Mouse (Mus musculus) liver, embryonic 11.5 days (tissue): ENCODE results near the gene Stk38l. TPM values are rescaled to one million over a fixed set of nuclear protein-coding genes. Genes with fewer than 3 reads are reported as not detected.
A peak's percentile ranks its signal among the peaks of the same experiment; 100 is the strongest.

Experiments
- ATAC-seq: fragments of 200-750 bp; cut with Nextera tagmentation; replicated peaks from 2 replicates; pipeline ENCODE4 v1.8.0; 2017; ENCODE audit warnings: moderate number of reproducible peaks, mild to moderate bottlenecking, moderate TSS enrichment, moderate library complexity; ENCODE audit not compliant: low FRiP score
- DNase-seq: peaks from one replicate; pipeline ENCODE4 v3.0.0-alpha.2; 2017; ENCODE audit warnings: low spot score
- H3K27ac ChIP-seq: fragments of 300-500 bp; sonication (generic); 2 replicates; pipeline ENCODE4 v1.5.1; 2014; ENCODE audit warnings: mild to moderate bottlenecking, low read depth, low read length, control low read depth
- H3K27me3 ChIP-seq: fragments of 300-500 bp; sonication (generic); replicated peaks from 2 replicates; pipeline ENCODE4 v1.6.1; 2014; ENCODE audit warnings: low read length, mixed read lengths; ENCODE audit not compliant: control insufficient read depth, insufficient read depth
- H3K36me3 ChIP-seq: fragments of 300-500 bp; sonication (generic); 2 replicates; pipeline ENCODE4 v1.6.1; 2014; ENCODE audit warnings: mild to moderate bottlenecking, low read length, moderate library complexity, mixed read lengths; ENCODE audit not compliant: control insufficient read depth, insufficient read depth
- H3K4me1 ChIP-seq: fragments of 300-500 bp; sonication (generic); replicated peaks from 2 replicates; pipeline ENCODE4 v1.6.1; 2014; ENCODE audit warnings: low read length, mixed read lengths; ENCODE audit not compliant: control insufficient read depth, insufficient read depth
- H3K4me2 ChIP-seq: fragments of 300-500 bp; sonication (generic); 2 replicates; pipeline ENCODE4 v1.6.1; 2014; ENCODE audit warnings: mild to moderate bottlenecking, control low read depth, moderate library complexity
- H3K4me3 ChIP-seq: fragments of 300-500 bp; sonication (generic); 2 replicates; pipeline ENCODE4 v1.5.1; 2014; ENCODE audit warnings: low read depth, low read length, control low read depth
- H3K9ac ChIP-seq: fragments of 300-500 bp; sonication (generic); 2 replicates; pipeline ENCODE4 v1.6.1; 2014; ENCODE audit warnings: low read depth, low read length, control low read depth
- H3K9me3 ChIP-seq: fragments of 300-500 bp; sonication (generic); 2 replicates; pipeline ENCODE4 v1.6.1; 2016; ENCODE audit warnings: low read length, inconsistent platforms, mixed read lengths; ENCODE audit not compliant: control insufficient read depth
- WGBS: fragments of 180-500 bp; shearing (Covaris S2); extraction: QIAGEN DNeasy Blood & Tissue Kit; methylation state at CpG from one replicate; pipeline ENCODE4 v1.1.7; 2014; 5-methylcytosine and 5-hydroxymethylcytosine counted together
- polyA plus RNA-seq: library from polyadenylated mRNA; unstranded; fragments of >200 nt; fragmentation: Nextera tagmentation; extraction: Ambion mirVana; gene quantifications from 2 replicates; pipeline ENCODE4 v1.2.1, GENCODE M21; 2014

Stk38l gene
- polyA plus RNA-seq, 1 experiment from 2014 or later, result 8.5 TPM

DNA sequence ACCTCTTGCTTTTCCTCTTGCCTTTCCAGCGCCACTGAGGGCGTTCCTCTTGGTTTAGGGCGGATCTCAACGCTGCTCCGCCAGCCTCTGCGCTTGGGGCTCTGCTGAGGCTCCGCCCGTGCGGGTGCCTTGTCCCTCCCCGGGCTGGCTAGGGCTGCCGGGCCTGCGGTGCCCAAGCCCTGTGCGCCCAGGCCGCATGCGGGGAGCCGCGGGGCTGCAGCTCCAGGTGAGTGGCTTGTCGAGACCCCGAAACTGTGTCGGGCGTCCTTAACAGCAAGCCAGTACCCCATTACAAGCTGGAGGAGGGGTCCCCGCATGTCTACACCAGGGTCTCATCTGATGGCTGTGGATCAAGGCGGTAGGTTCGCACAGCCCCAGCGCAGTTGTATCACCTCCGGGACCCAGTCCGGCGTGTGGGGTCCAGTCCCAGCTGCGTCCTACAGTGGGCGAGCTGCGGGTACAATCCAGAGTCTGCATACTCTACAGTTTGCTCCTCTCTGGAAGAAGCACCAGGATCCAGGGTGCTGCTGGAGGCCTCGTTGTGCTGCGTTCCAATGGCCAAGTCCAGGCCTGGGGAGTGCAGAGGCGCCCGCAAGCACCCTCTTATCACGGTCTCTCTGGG lies 71.2 kb downstream of the Stk38l start, which contains the start of gene Arntl2:
Arntl2 (plus strand) TSS at position 132 of the 622 bp plus-strand sequence.
- WGBS, result 1% methylated on average over 36 of the region's 36 CpGs
- peak; percentile 77 for DNase-seq
- ATAC-seq, result peak; percentile 92
- peak within 1 kb of the TSS; percentile 89 for H3K4me2 ChIP-seq
- no peak within 1 kb of the TSS for H3K27ac ChIP-seq
- no peaks in the 10 kb centered on the region for H3K9me3 ChIP-seq
- H3K4me1 ChIP-seq, result peaks cover 7% of the 10 kb centered on the region; the same call in 1 of the 2 replicates
- H3K4me3 ChIP-seq, result peak within 1 kb of the TSS; percentile 55
- no peaks in the 10 kb centered on the region for H3K36me3 ChIP-seq
- peak within 1 kb of the TSS; percentile 55 for H3K9ac ChIP-seq
- H3K27me3 ChIP-seq, result peaks cover 18% of the 10 kb centered on the region; the same call in 1 of the 2 replicates

DNA sequence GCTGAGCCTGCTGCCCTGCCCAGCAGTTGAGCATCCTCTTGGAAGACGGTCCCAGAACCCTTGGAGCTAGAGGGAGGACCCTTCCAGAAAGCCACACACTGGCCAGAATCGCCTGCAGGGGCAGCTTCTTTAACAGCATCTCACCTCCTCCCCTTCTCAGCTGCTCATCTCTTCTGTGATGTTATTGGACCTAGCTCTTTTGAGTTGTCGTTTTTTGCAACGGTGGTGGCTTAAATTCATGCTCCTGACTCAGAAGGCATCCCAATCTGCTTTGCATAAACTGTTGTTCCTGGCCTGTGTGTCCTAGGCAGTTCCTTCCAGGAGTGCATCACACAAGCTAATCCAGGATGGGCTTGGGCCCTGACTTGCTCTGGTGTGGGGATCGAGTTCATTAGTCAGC lies 72.7 kb downstream of the Stk38l start:
- no peak for ATAC-seq
- Histone ChIP-seq H3K9ac (no peak overlapping the region), H3K4me2 (no peak overlapping the region), H3K4me1 (peaks cover 7% of the 10 kb centered on the region; the same call in 1 of the 2 replicates), H3K4me3 (no peak overlapping the region), H3K36me3 (no peaks in the 10 kb centered on the region), H3K27ac (no peak overlapping the region), H3K9me3 (no peaks in the 10 kb centered on the region), H3K27me3 (peaks cover 18% of the 10 kb centered on the region; the same call in 1 of the 2 replicates)
- DNase-seq, result no peak
- WGBS, result 58% methylated on average over 5 of the region's 5 CpGs

DNA sequence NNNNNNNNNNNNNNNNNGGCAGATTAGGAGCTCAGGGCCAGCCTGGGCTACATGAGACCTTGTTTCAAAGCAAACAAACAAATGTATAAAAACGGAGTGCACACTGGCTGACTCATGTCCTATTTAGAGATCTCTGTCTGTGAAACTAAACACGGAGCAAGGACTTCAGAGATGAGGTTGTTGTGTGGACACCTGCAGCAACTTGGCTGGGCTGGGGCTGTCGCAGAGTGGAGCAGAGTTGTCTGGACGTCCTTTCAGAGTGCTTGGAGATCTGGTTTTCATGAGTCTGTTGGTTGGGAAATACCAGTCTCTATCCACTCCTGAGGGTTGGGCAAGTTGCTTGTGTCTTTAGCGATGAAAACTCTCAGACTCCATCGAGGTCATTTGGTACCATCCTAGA lies 85.2 kb downstream of the Stk38l start:
- Histone ChIP-seq H3K4me2 (no peak overlapping the region), H3K4me1 (no peaks in the 10 kb centered on the region; the same call in 1 of the 2 replicates), H3K27ac (no peak overlapping the region), H3K27me3 (no peaks in the 10 kb centered on the region), H3K36me3 (no peaks in the 10 kb centered on the region), H3K4me3 (no peak overlapping the region), H3K9ac (no peak overlapping the region), H3K9me3 (no peaks in the 10 kb centered on the region)
- no peak for ATAC-seq
- 82% methylated on average over 6 of the region's 6 CpGs for WGBS
- DNase-seq, result no peak

DNA sequence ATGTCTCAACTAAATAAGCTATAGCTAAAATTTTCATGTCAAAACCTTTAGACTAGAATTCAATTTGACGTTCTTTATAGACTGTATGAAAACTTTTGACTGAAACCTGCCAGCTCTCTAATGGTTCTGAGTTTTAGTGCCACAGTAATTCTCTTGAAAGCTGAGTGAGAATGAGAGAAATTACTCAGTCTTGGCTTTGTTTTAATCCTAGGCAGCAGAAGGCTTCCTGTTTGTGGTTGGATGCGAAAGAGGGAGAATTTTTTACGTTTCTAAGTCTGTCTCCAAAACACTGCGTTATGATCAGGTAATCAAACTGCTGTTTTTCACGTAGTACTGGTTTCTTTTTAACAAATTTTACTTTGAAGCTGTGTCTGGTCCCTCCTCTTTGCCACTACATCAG lies 88.2 kb downstream of the Stk38l start:
- Histone ChIP-seq H3K27me3 (no peaks in the 10 kb centered on the region), H3K4me1 (no peaks in the 10 kb centered on the region), H3K27ac (no peak overlapping the region), H3K9ac (no peak overlapping the region), H3K9me3 (no peaks in the 10 kb centered on the region), H3K4me2 (no peak overlapping the region), H3K4me3 (no peak overlapping the region), H3K36me3 (no peaks in the 10 kb centered on the region)
- WGBS, result 76% methylated on average over 5 of the region's 5 CpGs
- ATAC-seq, result no peak
- no peak for DNase-seq

DNA sequence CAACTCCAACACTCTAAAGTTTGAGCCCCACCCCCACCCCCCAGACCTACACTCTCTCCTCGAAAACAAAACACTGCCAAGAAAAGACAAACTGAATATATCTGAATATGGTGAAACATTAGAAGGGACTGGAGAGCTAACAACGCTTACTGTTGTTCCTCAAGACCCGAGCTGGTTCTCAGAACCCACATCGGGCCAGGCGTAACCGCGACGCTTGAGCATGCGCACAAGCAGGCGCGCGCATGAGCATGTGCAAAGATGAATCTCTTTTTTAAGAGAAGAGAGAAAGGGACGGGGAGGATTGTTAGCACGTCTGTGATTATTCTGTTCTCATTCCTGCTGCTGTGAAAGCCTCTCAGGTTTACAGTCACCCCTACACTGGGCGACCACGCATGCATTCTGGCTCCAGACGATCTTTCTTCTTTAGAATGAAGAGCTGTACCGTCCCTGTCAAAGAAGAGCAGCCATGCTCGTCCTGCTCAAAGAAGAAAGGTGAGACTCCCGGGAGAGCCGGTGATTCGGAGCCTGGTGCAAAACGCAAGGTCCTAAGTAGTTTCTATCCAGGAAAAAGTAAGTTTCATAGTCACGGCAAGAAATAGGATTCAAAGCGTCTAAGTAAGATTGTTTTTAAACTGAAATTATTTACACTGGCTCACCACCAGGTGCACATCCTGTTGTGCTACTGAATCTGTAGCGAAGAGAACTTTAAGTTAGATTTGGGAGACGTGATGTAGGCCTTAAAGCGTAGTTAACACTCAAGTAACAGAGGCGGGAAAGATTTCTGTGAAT lies 95.6 kb downstream of the Stk38l start:
- ATAC-seq, result no peak
- no peaks in the 10 kb centered on the region for H3K9me3 ChIP-seq
- H3K36me3 ChIP-seq, result no peaks in the 10 kb centered on the region
- H3K4me2 ChIP-seq, result no peak overlapping the region
- no peak overlapping the region for H3K4me3 ChIP-seq
- H3K9ac ChIP-seq, result no peak overlapping the region
- no peak overlapping the region for H3K27ac ChIP-seq
- DNase-seq, result no peak
- no peaks in the 10 kb centered on the region for H3K4me1 ChIP-seq
- no peaks in the 10 kb centered on the region for H3K27me3 ChIP-seq
- WGBS, result 89% methylated on average over 29 of the region's 29 CpGs

DNA sequence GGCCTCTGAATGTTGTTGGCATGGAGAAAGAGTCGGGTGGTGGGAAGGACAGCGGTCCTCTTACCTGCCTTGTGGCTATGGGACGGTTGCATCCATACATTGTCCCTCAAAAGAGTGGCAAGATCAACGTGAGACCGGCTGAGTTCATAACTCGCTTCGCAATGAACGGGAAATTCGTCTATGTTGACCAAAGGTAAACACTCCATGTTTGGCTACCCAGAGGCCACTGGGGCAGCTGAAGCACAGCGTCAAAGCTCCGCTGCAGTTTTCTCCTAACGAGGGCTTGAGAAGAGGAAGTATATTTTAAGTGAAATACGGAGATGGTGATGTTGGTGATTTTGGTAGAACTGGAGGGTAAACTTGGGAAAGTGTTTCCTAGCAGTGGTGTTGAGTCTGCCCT lies 97.2 kb downstream of the Stk38l start:
- H3K27me3 ChIP-seq, result no peaks in the 10 kb centered on the region
- no peak overlapping the region for H3K4me3 ChIP-seq
- WGBS, result 78% methylated on average over 13 of the region's 13 CpGs
- no peaks in the 10 kb centered on the region for H3K4me1 ChIP-seq
- H3K9ac ChIP-seq, result no peak overlapping the region
- H3K4me2 ChIP-seq, result no peak overlapping the region
- DNase-seq (no peak), ATAC-seq (no peak)
- H3K27ac ChIP-seq, result no peak overlapping the region
- no peaks in the 10 kb centered on the region for H3K9me3 ChIP-seq
- no peaks in the 10 kb centered on the region for H3K36me3 ChIP-seq

DNA sequence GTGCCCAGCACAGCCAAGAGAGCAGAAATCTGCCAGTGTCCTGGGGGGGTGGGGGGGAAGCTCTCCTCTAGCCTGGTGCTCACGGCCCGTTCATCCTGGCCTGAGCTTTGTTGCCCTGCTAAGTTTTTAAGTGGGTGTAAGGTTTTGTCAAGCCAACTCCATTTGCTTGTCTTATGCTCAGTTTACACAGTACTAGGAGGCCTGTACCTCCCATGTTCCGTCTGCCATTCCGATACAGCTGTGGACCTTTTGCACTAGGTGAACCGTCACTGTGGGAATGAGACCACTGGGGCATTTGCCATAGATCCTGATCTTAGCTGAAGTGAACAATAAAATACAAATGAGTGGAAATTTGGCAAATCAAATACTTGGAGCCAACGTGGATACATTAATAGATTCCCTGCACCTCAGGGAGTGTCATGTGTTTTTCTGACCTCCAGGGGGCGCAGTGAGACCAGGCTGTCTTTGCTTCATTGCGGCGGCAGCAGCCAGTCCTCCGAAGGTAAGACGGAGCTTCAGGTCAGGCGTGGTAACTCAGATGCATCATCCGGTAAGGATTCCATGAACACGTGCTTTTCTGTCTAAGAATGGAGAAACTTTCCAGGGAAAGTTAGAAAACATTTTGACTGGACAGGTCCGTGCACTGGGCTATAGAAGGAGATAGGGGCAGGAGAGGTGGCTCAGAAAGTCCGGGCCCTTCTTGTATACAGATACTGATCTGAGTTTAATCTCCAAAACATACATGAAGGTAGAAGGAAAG lies 100.1 kb downstream of the Stk38l start:
- no peaks in the 10 kb centered on the region for H3K36me3 ChIP-seq
- peak; percentile 25; the same call in 1 of the 2 replicates for ATAC-seq
- WGBS, result 42% methylated on average over 16 of the region's 16 CpGs
- H3K4me3 ChIP-seq, result no peak overlapping the region
- no peaks in the 10 kb centered on the region for H3K27me3 ChIP-seq
- no peak overlapping the region for H3K27ac ChIP-seq
- no peak overlapping the region for H3K9ac ChIP-seq
- peak; percentile 51 for DNase-seq
- no peaks in the 10 kb centered on the region for H3K4me1 ChIP-seq
- H3K9me3 ChIP-seq, result no peaks in the 10 kb centered on the region
- H3K4me2 ChIP-seq, result 0 out of 2 replicates have a peak overlapping the region, but pooled peaks have one; percentile 26

DNA sequence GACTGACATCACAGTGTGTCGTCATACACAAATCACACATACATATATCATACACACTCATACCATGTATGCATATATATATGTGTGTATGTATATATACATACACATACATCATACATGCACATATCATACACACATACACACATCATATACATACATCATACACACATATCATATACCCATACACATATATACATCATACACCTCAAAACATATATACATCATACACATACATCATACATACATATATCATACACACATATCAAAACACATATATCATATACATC lies 100.6 kb downstream of the Stk38l start:
- H3K4me1 ChIP-seq, result no peaks in the 10 kb centered on the region
- H3K36me3 ChIP-seq, result no peaks in the 10 kb centered on the region
- no peak overlapping the region for H3K9ac ChIP-seq
- WGBS, result 74% methylated on average over 1 of the region's 1 CpGs
- DNase-seq, result no peak
- no peaks in the 10 kb centered on the region for H3K27me3 ChIP-seq
- H3K4me2 ChIP-seq, result no peak overlapping the region
- ATAC-seq, result peak; percentile 20; the same call in 1 of the 2 replicates
- no peaks in the 10 kb centered on the region for H3K9me3 ChIP-seq
- no peak overlapping the region for H3K4me3 ChIP-seq
- no peak overlapping the region for H3K27ac ChIP-seq
